Mouse (Mus musculus): ENCODE measurements around the gene Rassf5. TPM values are rescaled to one million over a fixed set of nuclear protein-coding genes. Genes with fewer than 3 reads are reported as not detected.
"Not testable (repeated sequence)": the region's sequence is repeated elsewhere in the genome, so short reads cannot be mapped to it uniquely, and the experiment has no call there.

Rassf5 gene
- polyA plus RNA-seq, 1 experiment from 2014 or later: 3.5 TPM

- Histone ChIP-seq H3K4me3 (ENCODE audit: low read length) (no peak overlapping the region), H3K4me2 (ENCODE audit: low read depth, low read length) (no peak overlapping the region), H3K4me1 (ENCODE audit: control insufficient read depth, insufficient read depth, low read length) (peaks cover 6% of the 10 kb centered on the region; the same call in 1 of the 2 replicates), H3K36me3 (ENCODE audit: control insufficient read depth, insufficient read depth, low read length) (peaks cover 3% of the 10 kb centered on the region; the same call in 1 of the 2 replicates), H3K9ac (ENCODE audit: low read depth, low read length) (no peak overlapping the region), H3K27ac (ENCODE audit: low read length) (no peak overlapping the region), H3K27me3 (replicated peaks; ENCODE audit: control insufficient read depth, insufficient read depth, low read length) (no peaks in the 10 kb centered on the region), H3K9me3 (ENCODE audit: control insufficient read depth, low read length) (no peaks in the 10 kb centered on the region)
- WGBS: 58% methylated on average over 2 of the region's 2 CpGs
- ATAC-seq: no peak
Observed at GRCm38 (mm10) chr1:131155456-131155855, 89.6 kb downstream of the Rassf5 start.

- no peaks in the 10 kb centered on the region for H3K9me3 ChIP-seq (ENCODE audit: control insufficient read depth, low read length)
- H3K27me3 ChIP-seq (replicated peaks; ENCODE audit: control insufficient read depth, insufficient read depth, low read length): no peaks in the 10 kb centered on the region
- H3K4me1 ChIP-seq (ENCODE audit: control insufficient read depth, insufficient read depth, low read length): peaks cover 6% of the 10 kb centered on the region; the same call in 1 of the 2 replicates
- H3K4me3 ChIP-seq (ENCODE audit: low read length): peak within 1 kb of the TSS; percentile 85
- peak within 1 kb of the TSS; percentile 77 for H3K9ac ChIP-seq (ENCODE audit: low read depth, low read length)
- WGBS: under 1% methylated on average over 27 of the region's 27 CpGs
- no peaks in the 10 kb centered on the region for H3K36me3 ChIP-seq (ENCODE audit: control insufficient read depth, insufficient read depth, low read length)
- peak within 1 kb of the TSS; percentile 68 for H3K27ac ChIP-seq (ENCODE audit: low read length)
- peak; percentile 100 for ATAC-seq
- peak within 1 kb of the TSS; percentile 81 for H3K4me2 ChIP-seq (ENCODE audit: low read depth, low read length)
Observed at GRCm38 (mm10) chr1:131153018-131153629, 91.9 kb downstream of the Rassf5 start, which contains the start of gene Eif2d. TSS of gene Eif2d (plus strand) at chr1:131153181.

- 73% methylated on average over 1 of the region's 1 CpGs for whole genome bisulfite sequencing
- no peak overlapping the region for H3K27ac ChIP-seq (ENCODE audit: low read length)
- H3K36me3 ChIP-seq (ENCODE audit: control insufficient read depth, insufficient read depth, low read length): no peaks in the 10 kb centered on the region
- no peak overlapping the region for H3K4me2 ChIP-seq (ENCODE audit: low read depth, low read length)
- no peaks in the 10 kb centered on the region for H3K27me3 ChIP-seq (replicated peaks; ENCODE audit: control insufficient read depth, insufficient read depth, low read length)
- H3K9me3 ChIP-seq (ENCODE audit: control insufficient read depth, low read length): no peaks in the 10 kb centered on the region
- H3K9ac ChIP-seq (ENCODE audit: low read depth, low read length): no peak overlapping the region
- no peak for ATAC-seq
- H3K4me1 ChIP-seq (ENCODE audit: control insufficient read depth, insufficient read depth, low read length): peaks cover 6% of the 10 kb centered on the region; the same call in 1 of the 2 replicates
- H3K4me3 ChIP-seq (ENCODE audit: low read length): no peak overlapping the region
Observed at GRCm38 (mm10) chr1:131149496-131149895, 95.6 kb downstream of the Rassf5 start.

- Histone ChIP-seq H3K4me2 (ENCODE audit: low read depth, low read length) (no peak overlapping the region), H3K9me3 (ENCODE audit: control insufficient read depth, low read length) (no peaks in the 10 kb centered on the region), H3K27me3 (replicated peaks; ENCODE audit: control insufficient read depth, insufficient read depth, low read length) (no peaks in the 10 kb centered on the region), H3K27ac (ENCODE audit: low read length) (no peak overlapping the region), H3K9ac (ENCODE audit: low read depth, low read length) (no peak overlapping the region), H3K4me3 (ENCODE audit: low read length) (no peak overlapping the region), H3K36me3 (ENCODE audit: control insufficient read depth, insufficient read depth, low read length) (no peaks in the 10 kb centered on the region), H3K4me1 (ENCODE audit: control insufficient read depth, insufficient read depth, low read length) (no peaks in the 10 kb centered on the region)
- ATAC-seq: no peak
- 85% methylated on average over 3 of the region's 3 CpGs for WGBS
Observed at GRCm38 (mm10) chr1:131146181-131146614, 98.9 kb downstream of the Rassf5 start.

- not testable (repeated sequence) for H3K27me3 ChIP-seq (replicated peaks; ENCODE audit: control insufficient read depth, insufficient read depth, low read length); H3K36me3 ChIP-seq (ENCODE audit: control insufficient read depth, insufficient read depth, low read length); H3K4me1 ChIP-seq (ENCODE audit: control insufficient read depth, insufficient read depth, low read length); H3K9me3 ChIP-seq (ENCODE audit: control insufficient read depth, low read length); H3K4me3 ChIP-seq (ENCODE audit: low read length); ATAC-seq; H3K9ac ChIP-seq (ENCODE audit: low read depth, low read length); H3K4me2 ChIP-seq (ENCODE audit: low read depth, low read length); H3K27ac ChIP-seq (ENCODE audit: low read length)
- WGBS: 83% methylated on average over 3 of the region's 3 CpGs
Observed at GRCm38 (mm10) chr1:131145222-131145621, 99.8 kb downstream of the Rassf5 start.

- Histone ChIP-seq H3K4me1 (ENCODE audit: control insufficient read depth, insufficient read depth, low read length) (peaks cover 5% of the 10 kb centered on the region), H3K36me3 (ENCODE audit: control insufficient read depth, insufficient read depth, low read length) (no peaks in the 10 kb centered on the region), H3K4me3 (ENCODE audit: low read length) (no peak overlapping the region), H3K27ac (ENCODE audit: low read length) (no peak overlapping the region), H3K4me2 (ENCODE audit: low read depth, low read length) (no peak overlapping the region), H3K27me3 (replicated peaks; ENCODE audit: control insufficient read depth, insufficient read depth, low read length) (no peaks in the 10 kb centered on the region), H3K9ac (ENCODE audit: low read depth, low read length) (no peak overlapping the region), H3K9me3 (ENCODE audit: control insufficient read depth, low read length) (no peaks in the 10 kb centered on the region)
- no peak for ATAC-seq
- 86% methylated on average over 1 of the region's 1 CpGs for WGBS
Observed at GRCm38 (mm10) chr1:131142472-131142871, 102.6 kb downstream of the Rassf5 start.

GRCm38 (mm10) chr1:131141449-131141848, 103.6 kb downstream of the Rassf5 start:
- no peak for ATAC-seq
- Histone ChIP-seq H3K27ac (ENCODE audit: low read length) (no peak overlapping the region), H3K4me1 (ENCODE audit: control insufficient read depth, insufficient read depth, low read length) (peaks cover 5% of the 10 kb centered on the region), H3K4me3 (ENCODE audit: low read length) (no peak overlapping the region), H3K36me3 (ENCODE audit: control insufficient read depth, insufficient read depth, low read length) (no peaks in the 10 kb centered on the region), H3K27me3 (replicated peaks; ENCODE audit: control insufficient read depth, insufficient read depth, low read length) (no peaks in the 10 kb centered on the region), H3K9me3 (ENCODE audit: control insufficient read depth, low read length) (no peaks in the 10 kb centered on the region), H3K9ac (ENCODE audit: low read depth, low read length) (no peak overlapping the region), H3K4me2 (ENCODE audit: low read depth, low read length) (no peak overlapping the region)
- WGBS: 53% methylated on average over 2 of the region's 2 CpGs

GRCm38 (mm10) chr1:131139102-131140095, 105.7 kb downstream of the Rassf5 start:
- Histone ChIP-seq H3K4me3 (ENCODE audit: low read length) (peak overlapping the region; percentile 89; the same call in 1 of the 2 replicates), H3K36me3 (ENCODE audit: control insufficient read depth, insufficient read depth, low read length) (no peaks in the 10 kb centered on the region), H3K4me1 (ENCODE audit: control insufficient read depth, insufficient read depth, low read length) (peaks cover 5% of the 10 kb centered on the region), H3K27ac (ENCODE audit: low read length) (no peak overlapping the region), H3K4me2 (ENCODE audit: low read depth, low read length) (peak overlapping the region; percentile 93), H3K9ac (ENCODE audit: low read depth, low read length) (peak overlapping the region; percentile 70; the same call in 1 of the 2 replicates), H3K27me3 (replicated peaks; ENCODE audit: control insufficient read depth, insufficient read depth, low read length) (no peaks in the 10 kb centered on the region), H3K9me3 (ENCODE audit: control insufficient read depth, low read length) (no peaks in the 10 kb centered on the region)
- WGBS: 64% methylated on average over 11 of the region's 11 CpGs
- no peak for ATAC-seq
